Mouse (Mus musculus): Measurements from ENCODE around the gene Hcn2. TPM values are rescaled to one million over a fixed set of nuclear protein-coding genes. Genes with fewer than 3 reads are reported as not detected.

The Hcn2 gene
- 0.07 and 0.08 TPM in 2 replicates for polyA plus RNA-seq (2012; rRNA removed)

GRCm38 (mm10) chr10:79716254-79716987 lies at the start of gene Hcn2:
Gene Hcn2, plus strand, starts transcription at chr10:79716634.

GRCm38 (mm10) chr10:79668771-79669575 lies 47.5 kb upstream of the Hcn2 start, which contains the start of gene Tpgs1:
Gene Tpgs1, plus strand, starts transcription at chr10:79669369.

GRCm38 (mm10) chr10:79681591-79682245 lies 34.7 kb upstream of the Hcn2 start, which contains the start of gene Cdc34:
Gene Cdc34, plus strand, starts transcription at chr10:79682195.

GRCm38 (mm10) chr10:79688720-79689119 lies 27.7 kb upstream of the Hcn2 start, which contains the start of gene Gzmm:
Gene Gzmm, plus strand, starts transcription at chr10:79689020.

GRCm38 (mm10) chr10:79704065-79704969 lies 12.1 kb upstream of the Hcn2 start, which contains the start of gene Bsg:
Gene Bsg, plus strand, starts transcription at chr10:79704491.

GRCm38 (mm10) chr10:79745898-79746773 lies 29.7 kb downstream of the Hcn2 start, which contains the start of gene Polrmt:
Gene Polrmt, minus strand, starts transcription at chr10:79746581.

GRCm38 (mm10) chr10:79754856-79755516 lies 38.6 kb downstream of the Hcn2 start, which contains the start of gene Fgf22:
Gene Fgf22, plus strand, starts transcription at chr10:79755076.

GRCm38 (mm10) chr10:79766508-79767325 lies 50.3 kb downstream of the Hcn2 start, which contains the start of gene Rnf126:
Gene Rnf126, minus strand, starts transcription at chr10:79766952.

GRCm38 (mm10) chr10:79777103-79777531 lies 60.7 kb downstream of the Hcn2 start, which contains the start of gene Fstl3:
Gene Fstl3, plus strand, starts transcription at chr10:79777272.

Other genes with a start within 250 kb of the Hcn2 start
- gene Vmn2r83, start 247.9 kb upstream of the Hcn2 start, polyA plus RNA-seq (2012; rRNA removed) = not detected in 2 replicates
- 7.6 and 11.0 TPM in 2 replicates for gene Plpp2, start 182.8 kb upstream of the Hcn2 start, polyA plus RNA-seq (2012; rRNA removed)
- gene Mier2, start 161.4 kb upstream of the Hcn2 start, polyA plus RNA-seq (2012; rRNA removed) = 13.2 and 15.8 TPM in 2 replicates
- not detected in 2 replicates for gene Theg, start 129.3 kb upstream of the Hcn2 start, polyA plus RNA-seq (2012; rRNA removed)
- gene C2cd4c, start 102.6 kb upstream of the Hcn2 start, polyA plus RNA-seq (2012; rRNA removed) = 0.02 TPM in 2 replicates
- gene Shc2, start 78.7 kb upstream of the Hcn2 start, polyA plus RNA-seq (2012; rRNA removed) = 0.12 and 0.34 TPM in 2 replicates
- not detected in 2 replicates for gene Odf3l2, start 70.9 kb upstream of the Hcn2 start, polyA plus RNA-seq (2012; rRNA removed)
- gene Madcam1, start 52.1 kb upstream of the Hcn2 start, polyA plus RNA-seq (2012; rRNA removed) = 0.15 and 0.27 TPM in 2 replicates
- 13.3 and 13.8 TPM in 2 replicates for gene Tpgs1, start 47.3 kb upstream of the Hcn2 start, polyA plus RNA-seq (2012; rRNA removed)
- 114 and 122 TPM in 2 replicates for gene Cdc34, start 34.4 kb upstream of the Hcn2 start, polyA plus RNA-seq (2012; rRNA removed)
- 0.07 and 0.23 TPM in 2 replicates for gene Gzmm, start 27.6 kb upstream of the Hcn2 start, polyA plus RNA-seq (2012; rRNA removed)
- gene Bsg, start 12.1 kb upstream of the Hcn2 start, polyA plus RNA-seq (2012; rRNA removed) = 516 and 611 TPM in 2 replicates
- 15.2 and 16.1 TPM in 2 replicates for gene Polrmt, start 29.9 kb downstream of the Hcn2 start, polyA plus RNA-seq (2012; rRNA removed)
- gene Fgf22, start 38.4 kb downstream of the Hcn2 start, polyA plus RNA-seq (2012; rRNA removed) = not detected in 2 replicates
- gene Rnf126, start 50.3 kb downstream of the Hcn2 start, polyA plus RNA-seq (2012; rRNA removed) = 40.0 and 46.4 TPM in 2 replicates
- 0.50 and 0.51 TPM in 2 replicates for gene Fstl3, start 60.6 kb downstream of the Hcn2 start, polyA plus RNA-seq (2012; rRNA removed)
- 1.9 and 3.0 TPM in 2 replicates for gene Prss57, start 74.3 kb downstream of the Hcn2 start, polyA plus RNA-seq (2012; rRNA removed)
- 3.6 and 3.9 TPM in 2 replicates for gene Palm, start 76.9 kb downstream of the Hcn2 start, polyA plus RNA-seq (2012; rRNA removed)
- gene Misp, start 104.4 kb downstream of the Hcn2 start, polyA plus RNA-seq (2012; rRNA removed) = 0.16 TPM in 2 replicates
- gene Ptbp1, start 137.8 kb downstream of the Hcn2 start, polyA plus RNA-seq (2012; rRNA removed) = 117 and 130 TPM in 2 replicates
- 119 and 171 TPM in 2 replicates for gene Prtn3, start 157.8 kb downstream of the Hcn2 start, polyA plus RNA-seq (2012; rRNA removed)
- 6.2 and 6.7 TPM in 2 replicates for gene Plppr3, start 158.0 kb downstream of the Hcn2 start, polyA plus RNA-seq (2012; rRNA removed)
- 36.8 and 63.1 TPM in 2 replicates for gene Elane, start 169.6 kb downstream of the Hcn2 start, polyA plus RNA-seq (2012; rRNA removed)
- gene Cfd, start 174.2 kb downstream of the Hcn2 start, polyA plus RNA-seq (2012; rRNA removed) = 0.03 TPM in 1 of 2 replicates, not detected in the other
- gene Med16, start 192.3 kb downstream of the Hcn2 start, polyA plus RNA-seq (2012; rRNA removed) = 11.7 and 12.4 TPM in 2 replicates
- not detected in 2 replicates for gene Gm26602, start 194.2 kb downstream of the Hcn2 start, polyA plus RNA-seq (2012; rRNA removed)
- gene Kiss1r, start 200.3 kb downstream of the Hcn2 start, polyA plus RNA-seq (2012; rRNA removed) = 0.23 and 0.24 TPM in 2 replicates
- gene R3hdm4, start 204.6 kb downstream of the Hcn2 start, polyA plus RNA-seq (2012; rRNA removed) = 28.2 and 33.7 TPM in 2 replicates
- gene Arid3a, start 210.4 kb downstream of the Hcn2 start, polyA plus RNA-seq (2012; rRNA removed) = 4.7 and 5.8 TPM in 2 replicates
- gene Wdr18, start 243.5 kb downstream of the Hcn2 start, polyA plus RNA-seq (2012; rRNA removed) = 22.7 and 23.6 TPM in 2 replicates